Mouse (Mus musculus) retina, embryonic 14.5 days (tissue): ENCODE results near the gene Nup54.
A peak's percentile ranks its signal among the peaks of the same experiment; 100 is the strongest.

Experiments
- DNase-seq: peaks from one replicate; pipeline ENCODE4 v3.0.0-alpha.2; 2015; ENCODE audit warnings: low spot score

Gene Nup54

GRCm38 (mm10) chr5:92413271-92413981, 21.6 kb downstream of the Nup54 start:
- no peak for DNase-seq

- DNase-seq = no peak
Measured at GRCm38 (mm10) chr5:92411461-92412140, 23.4 kb downstream of the Nup54 start.

GRCm38 (mm10) chr5:92410486-92410885, 24.5 kb downstream of the Nup54 start:
- DNase-seq = no peak

GRCm38 (mm10) chr5:92409361-92410155, 25.5 kb downstream of the Nup54 start:
- no peak for DNase-seq

GRCm38 (mm10) chr5:92404400-92404678, 30.7 kb downstream of the Nup54 start:
- DNase-seq = no peak

GRCm38 (mm10) chr5:92403562-92404399, 31.2 kb downstream of the Nup54 start:
- DNase-seq = peak; percentile 71

GRCm38 (mm10) chr5:92402816-92403215, 32.2 kb downstream of the Nup54 start:
- no peak for DNase-seq

- DNase-seq = peak; percentile 91
Measured at GRCm38 (mm10) chr5:92398153-92398552, 36.9 kb downstream of the Nup54 start.

- no peak for DNase-seq
Measured at GRCm38 (mm10) chr5:92396476-92396875, 38.5 kb downstream of the Nup54 start.

GRCm38 (mm10) chr5:92395764-92396163, 39.3 kb downstream of the Nup54 start:
- DNase-seq = no peak

GRCm38 (mm10) chr5:92393863-92394262, 41.2 kb downstream of the Nup54 start:
- no peak for DNase-seq

GRCm38 (mm10) chr5:92392542-92392941, 42.5 kb downstream of the Nup54 start:
- no peak for DNase-seq

GRCm38 (mm10) chr5:92390615-92391014, 44.4 kb downstream of the Nup54 start:
- no peak for DNase-seq

GRCm38 (mm10) chr5:92389977-92390376, 45.0 kb downstream of the Nup54 start:
- DNase-seq = no peak

- no peak for DNase-seq
Measured at GRCm38 (mm10) chr5:92387433-92387832, 47.6 kb downstream of the Nup54 start.

- DNase-seq = no peak
Measured at GRCm38 (mm10) chr5:92386643-92387042, 48.4 kb downstream of the Nup54 start.

- DNase-seq = no peak
Measured at GRCm38 (mm10) chr5:92386102-92386501, 48.9 kb downstream of the Nup54 start.

GRCm38 (mm10) chr5:92384855-92385254, 50.2 kb downstream of the Nup54 start:
- DNase-seq = peak; percentile 50

GRCm38 (mm10) chr5:92383747-92384146, 51.3 kb downstream of the Nup54 start:
- no peak for DNase-seq

- no peak for DNase-seq
Measured at GRCm38 (mm10) chr5:92382349-92382679, 52.7 kb downstream of the Nup54 start.

- DNase-seq = peak; percentile 91
Measured at GRCm38 (mm10) chr5:92381550-92382348, 53.3 kb downstream of the Nup54 start.
